Mouse (Mus musculus) hindbrain, embryonic 15.5 days (tissue): ENCODE results near the gene Cd3eap. TPM values are rescaled to one million over a fixed set of nuclear protein-coding genes. Genes with fewer than 3 reads are reported as not detected.

Experiments
- ATAC-seq: fragments of 200-750 bp; cut with Nextera tagmentation; 2 replicates; pipeline ENCODE4 v1.8.0; 2017; ENCODE audit warnings: low read depth, moderate number of reproducible peaks, moderate TSS enrichment; ENCODE audit not compliant: low FRiP score
- H3K27ac ChIP-seq: fragments of 300-500 bp; sonication (generic); replicated peaks from 2 replicates; pipeline ENCODE4 v1.5.1; 2015; ENCODE audit warnings: mild to moderate bottlenecking, inconsistent platforms
- H3K27me3 ChIP-seq: fragments of 300-500 bp; sonication (generic); 2 replicates; pipeline ENCODE4 v1.6.1; 2015; ENCODE audit warnings: control low read depth, inconsistent platforms
- H3K36me3 ChIP-seq: fragments of 300-500 bp; sonication (generic); 2 replicates; pipeline ENCODE4 v1.6.1; 2015; ENCODE audit warnings: control low read depth, inconsistent platforms
- H3K4me1 ChIP-seq: fragments of 300-500 bp; sonication (generic); replicated peaks from 2 replicates; pipeline ENCODE4 v1.6.1; 2015; ENCODE audit warnings: control low read depth, inconsistent platforms
- H3K4me2 ChIP-seq: fragments of 300-500 bp; sonication (generic); 2 replicates; pipeline ENCODE4 v1.6.1; 2015; ENCODE audit warnings: moderate library complexity, mild to moderate bottlenecking, inconsistent platforms
- H3K4me3 ChIP-seq: fragments of 300-500 bp; sonication (generic); 2 replicates; pipeline ENCODE4 v1.5.1; 2015; ENCODE audit warnings: mild to moderate bottlenecking, inconsistent platforms
- H3K9ac ChIP-seq: fragments of 300-500 bp; sonication (generic); 2 replicates; pipeline ENCODE4 v1.6.1; 2015; ENCODE audit warnings: inconsistent platforms
- H3K9me3 ChIP-seq: fragments of 300-500 bp; sonication (generic); 2 replicates; pipeline ENCODE4 v1.6.1; 2016; ENCODE audit warnings: control low read depth, inconsistent platforms
- WGBS: fragments of 180-500 bp; shearing (Covaris S2); methylation state at CpG from one replicate; pipeline ENCODE4 v1.1.7; 2015; 5-methylcytosine and 5-hydroxymethylcytosine counted together
- polyA plus RNA-seq: library from polyadenylated mRNA; unstranded; fragments of >200 nt; fragmentation: Nextera tagmentation; extraction: Ambion mirVana; gene quantifications from 2 replicates; pipeline ENCODE4 v1.2.1, GENCODE M21; 2015

Gene Cd3eap
- polyA plus RNA-seq, 1 experiment from 2014 or later, result 22.5 TPM

GRCm38 (mm10) chr7:19326359-19326758 lies 32.9 kb downstream of the Cd3eap start:
- peak overlapping the region; percentile 37 for H3K4me3 ChIP-seq
- no peaks in the 10 kb centered on the region for H3K27me3 ChIP-seq
- no peaks in the 10 kb centered on the region for H3K9me3 ChIP-seq
- no peaks in the 10 kb centered on the region for H3K36me3 ChIP-seq
- 0% methylated on average over 19 of the region's 20 CpGs for WGBS
- H3K27ac ChIP-seq, result peak overlapping the region; percentile 17
- H3K4me1 ChIP-seq, result peaks cover 21% of the 10 kb centered on the region
- ATAC-seq, result peak; percentile 59; the same call in 1 of the 2 replicates
- H3K9ac ChIP-seq, result no peak overlapping the region
- peak overlapping the region; percentile 69 for H3K4me2 ChIP-seq

GRCm38 (mm10) chr7:19325262-19326199 lies 33.8 kb downstream of the Cd3eap start:
- Histone ChIP-seq H3K4me1 (peaks cover 25% of the 10 kb centered on the region), H3K9me3 (no peaks in the 10 kb centered on the region), H3K4me2 (peak overlapping the region; percentile 69; the same call in 1 of the 2 replicates), H3K27ac (no peak overlapping the region), H3K27me3 (no peaks in the 10 kb centered on the region), H3K4me3 (no peak overlapping the region), H3K9ac (no peak overlapping the region), H3K36me3 (no peaks in the 10 kb centered on the region)
- no peak for ATAC-seq
- WGBS, result 77% methylated on average over 21 of the region's 21 CpGs

GRCm38 (mm10) chr7:19324221-19324620 lies 35.1 kb downstream of the Cd3eap start:
- Histone ChIP-seq H3K9me3 (no peaks in the 10 kb centered on the region), H3K36me3 (no peaks in the 10 kb centered on the region), H3K9ac (no peak overlapping the region), H3K27ac (no peak overlapping the region), H3K4me3 (no peak overlapping the region), H3K27me3 (no peaks in the 10 kb centered on the region), H3K4me2 (no peak overlapping the region), H3K4me1 (peaks cover 35% of the 10 kb centered on the region)
- WGBS, result 84% methylated on average over 11 of the region's 11 CpGs
- no peak for ATAC-seq

DNA sequence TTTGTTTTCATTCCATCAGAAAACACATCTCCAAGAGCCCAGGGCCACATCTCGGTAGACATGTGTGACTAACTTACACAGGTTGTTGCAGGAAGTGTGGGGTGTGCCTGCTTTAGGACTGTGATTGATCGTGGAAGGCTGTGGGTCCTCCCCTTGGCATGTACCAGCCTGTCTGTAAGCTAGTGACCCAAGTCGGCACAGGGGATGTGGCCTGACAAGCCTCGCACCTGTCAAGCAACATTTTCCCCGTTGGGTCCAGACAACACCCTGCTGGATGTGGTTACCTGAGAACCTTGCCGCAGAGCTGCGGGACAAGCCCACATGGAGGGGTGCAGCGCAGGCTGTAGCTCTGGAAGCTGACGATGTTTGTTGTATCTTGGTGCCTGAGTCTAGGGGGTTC lies 36.8 kb downstream of the Cd3eap start:
- Histone ChIP-seq H3K9me3 (no peaks in the 10 kb centered on the region), H3K27ac (no peak overlapping the region), H3K4me3 (no peak overlapping the region), H3K4me2 (no peak overlapping the region), H3K27me3 (no peaks in the 10 kb centered on the region), H3K36me3 (no peaks in the 10 kb centered on the region), H3K4me1 (peaks cover 33% of the 10 kb centered on the region), H3K9ac (no peak overlapping the region)
- 63% methylated on average over 9 of the region's 9 CpGs for WGBS
- no peak for ATAC-seq

- H3K4me3 ChIP-seq, result no peak overlapping the region
- H3K36me3 ChIP-seq, result no peaks in the 10 kb centered on the region
- no peaks in the 10 kb centered on the region for H3K9me3 ChIP-seq
- H3K4me2 ChIP-seq, result no peak overlapping the region
- no peak for ATAC-seq
- no peaks in the 10 kb centered on the region for H3K27me3 ChIP-seq
- H3K27ac ChIP-seq, result no peak overlapping the region
- WGBS, result 67% methylated on average over 5 of the region's 5 CpGs
- H3K4me1 ChIP-seq, result peaks cover 22% of the 10 kb centered on the region
- H3K9ac ChIP-seq, result no peak overlapping the region
Observed at GRCm38 (mm10) chr7:19321464-19321863, 37.8 kb downstream of the Cd3eap start.

DNA sequence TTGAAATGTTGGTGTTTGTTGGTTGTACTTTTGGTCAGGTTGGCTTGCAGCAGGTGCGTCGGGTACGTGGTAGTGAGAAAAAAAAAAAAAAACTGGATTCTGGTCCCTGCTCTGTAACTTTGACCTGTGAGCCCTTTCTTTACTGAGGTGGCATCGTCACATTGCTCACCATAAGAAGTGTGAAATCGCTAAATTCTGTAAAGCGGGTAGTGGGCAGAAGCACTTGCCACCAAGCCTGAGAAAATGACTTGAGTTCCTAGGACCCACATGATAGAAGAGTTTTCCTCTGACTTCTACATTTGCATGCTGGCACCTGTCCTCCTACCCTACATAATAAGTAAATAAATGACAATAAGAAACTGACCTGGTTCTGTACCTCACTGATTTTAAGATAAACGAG lies 38.6 kb downstream of the Cd3eap start:
- no peak overlapping the region for H3K9ac ChIP-seq
- H3K36me3 ChIP-seq, result no peaks in the 10 kb centered on the region
- peaks cover 16% of the 10 kb centered on the region for H3K4me1 ChIP-seq
- 45% methylated on average over 7 of the region's 7 CpGs for WGBS
- H3K4me2 ChIP-seq, result peak overlapping the region; percentile 82
- H3K9me3 ChIP-seq, result no peaks in the 10 kb centered on the region
- no peaks in the 10 kb centered on the region for H3K27me3 ChIP-seq
- peak overlapping the region; percentile 50; the same call in 1 of the 2 replicates for H3K4me3 ChIP-seq
- no peak for ATAC-seq
- no peak overlapping the region for H3K27ac ChIP-seq

- Histone ChIP-seq H3K4me3 (peak overlapping the region; percentile 50), H3K36me3 (no peaks in the 10 kb centered on the region), H3K9ac (peak overlapping the region; percentile 51), H3K4me1 (peaks cover 14% of the 10 kb centered on the region), H3K27ac (peak overlapping the region; percentile 62), H3K4me2 (peak overlapping the region; percentile 82), H3K27me3 (no peaks in the 10 kb centered on the region), H3K9me3 (no peaks in the 10 kb centered on the region)
- under 1% methylated on average over 41 of the region's 41 CpGs for WGBS
- peak; percentile 94 for ATAC-seq
Observed at GRCm38 (mm10) chr7:19319906-19320305, 39.4 kb downstream of the Cd3eap start.

- Histone ChIP-seq H3K27me3 (0 out of 2 replicates have a peak, but pooled peaks cover 2% of the 10 kb centered on the region), H3K9me3 (no peaks in the 10 kb centered on the region), H3K4me3 (peak overlapping the region; percentile 50), H3K9ac (peak overlapping the region; percentile 51), H3K27ac (peak overlapping the region; percentile 62), H3K4me1 (peaks cover 14% of the 10 kb centered on the region), H3K4me2 (peak overlapping the region; percentile 82), H3K36me3 (no peaks in the 10 kb centered on the region)
- 17% methylated on average over 9 of the region's 9 CpGs for WGBS
- peak; percentile 77 for ATAC-seq
Observed at GRCm38 (mm10) chr7:19319458-19319857, 39.8 kb downstream of the Cd3eap start.

DNA sequence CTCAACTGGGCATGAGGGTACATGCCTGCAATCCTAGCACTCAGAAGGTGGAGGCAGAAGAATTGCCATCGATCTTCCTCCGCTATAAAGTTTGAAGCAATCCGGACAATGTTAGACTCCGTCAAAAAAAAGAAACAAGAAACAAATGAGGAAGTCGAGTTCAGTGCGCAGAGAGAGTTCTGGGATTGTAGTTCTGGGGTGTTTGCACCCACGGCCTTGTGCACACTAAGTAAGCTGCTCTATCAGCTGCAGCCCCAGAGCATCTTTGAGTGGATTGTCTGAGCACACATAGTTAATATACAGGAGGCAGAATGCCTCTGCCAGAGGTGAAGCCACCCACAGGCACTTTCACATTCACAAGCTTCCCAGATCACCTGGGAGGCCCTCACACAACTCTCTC lies 40.6 kb downstream of the Cd3eap start:
- no peaks in the 10 kb centered on the region for H3K9me3 ChIP-seq
- no peak for ATAC-seq
- no peak overlapping the region for H3K4me3 ChIP-seq
- H3K4me1 ChIP-seq, result peaks cover 14% of the 10 kb centered on the region
- no peaks in the 10 kb centered on the region for H3K36me3 ChIP-seq
- H3K9ac ChIP-seq, result no peak overlapping the region
- H3K27ac ChIP-seq, result no peak overlapping the region
- 0 out of 2 replicates have a peak, but pooled peaks cover 4% of the 10 kb centered on the region for H3K27me3 ChIP-seq
- WGBS, result 77% methylated on average over 7 of the region's 7 CpGs
- no peak overlapping the region for H3K4me2 ChIP-seq

DNA sequence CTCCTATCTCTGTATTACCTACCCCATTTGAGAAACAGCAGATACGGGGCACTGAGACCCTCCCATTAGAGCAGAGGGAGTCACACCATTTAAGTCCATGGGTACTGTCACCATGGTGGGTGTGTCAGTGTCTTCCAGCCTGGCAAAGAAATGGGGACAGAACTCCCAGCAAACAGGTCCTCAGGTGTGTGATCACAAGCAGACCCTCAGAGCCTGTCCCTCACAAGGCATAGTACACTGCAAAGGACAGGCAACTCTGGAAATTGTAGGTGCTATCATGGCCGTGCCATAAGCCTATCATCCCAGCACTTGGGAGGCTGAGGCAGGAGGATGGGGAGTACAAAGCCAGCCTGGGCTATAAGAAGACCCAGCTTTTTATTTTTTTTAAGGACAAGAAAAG lies 41.1 kb downstream of the Cd3eap start:
- H3K4me1 ChIP-seq, result peaks cover 14% of the 10 kb centered on the region
- 79% methylated on average over 2 of the region's 2 CpGs for WGBS
- H3K4me2 ChIP-seq, result no peak overlapping the region
- H3K27me3 ChIP-seq, result peaks cover 7% of the 10 kb centered on the region; the same call in 1 of the 2 replicates
- ATAC-seq, result no peak
- H3K27ac ChIP-seq, result no peak overlapping the region
- no peaks in the 10 kb centered on the region for H3K9me3 ChIP-seq
- H3K4me3 ChIP-seq, result no peak overlapping the region
- H3K9ac ChIP-seq, result no peak overlapping the region
- no peaks in the 10 kb centered on the region for H3K36me3 ChIP-seq

GRCm38 (mm10) chr7:19316451-19317161 lies 42.7 kb downstream of the Cd3eap start:
- 34% methylated on average over 14 of the region's 14 CpGs for WGBS
- H3K27me3 ChIP-seq, result peaks cover 20% of the 10 kb centered on the region; the same call in 1 of the 2 replicates

DNA sequence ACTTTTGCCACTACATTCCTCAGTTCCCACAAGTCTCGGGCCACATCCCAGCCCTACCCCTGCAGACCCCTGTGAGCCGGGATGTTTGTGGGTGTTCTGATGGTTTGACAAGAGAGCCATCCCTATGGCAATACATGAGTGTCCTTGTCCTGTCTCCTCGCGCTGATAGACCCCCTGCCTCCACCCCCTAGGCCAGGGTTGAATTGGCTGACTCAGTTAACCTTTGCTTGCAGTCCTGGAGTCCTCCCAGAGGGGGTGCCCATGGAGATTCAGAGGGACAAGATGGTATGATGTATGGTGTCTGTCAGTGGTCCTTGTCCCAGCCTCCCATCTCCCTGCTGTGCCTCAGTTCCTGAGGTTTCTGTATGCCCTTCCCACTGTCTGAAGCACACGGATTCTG lies 45.2 kb downstream of the Cd3eap start:
- Histone ChIP-seq H3K36me3 (no peaks in the 10 kb centered on the region), H3K4me3 (no peak overlapping the region), H3K9ac (no peak overlapping the region), H3K4me2 (no peak overlapping the region), H3K27me3 (peaks cover 20% of the 10 kb centered on the region; the same call in 1 of the 2 replicates), H3K4me1 (peaks cover 14% of the 10 kb centered on the region), H3K9me3 (no peaks in the 10 kb centered on the region), H3K27ac (no peak overlapping the region)
- WGBS, result 55% methylated on average over 5 of the region's 5 CpGs
- ATAC-seq, result no peak

More at GRCm38 (mm10) chr7:19316451-19317161, 42.7 kb downstream of the Cd3eap start:
- H3K4me1 ChIP-seq, result peaks cover 14% of the 10 kb centered on the region
- no peak overlapping the region for H3K4me3 ChIP-seq
- no peak overlapping the region for H3K9ac ChIP-seq
- no peaks in the 10 kb centered on the region for H3K36me3 ChIP-seq
- H3K27ac ChIP-seq, result no peak overlapping the region
- no peaks in the 10 kb centered on the region for H3K9me3 ChIP-seq
- ATAC-seq, result no peak
- no peak overlapping the region for H3K4me2 ChIP-seq
